Mouse (Mus musculus) liver, postnatal 0 days (tissue): ENCODE data around the gene Fam129c. TPM values are rescaled to one million over a fixed set of nuclear protein-coding genes. Genes with fewer than 3 reads are reported as not detected.
A peak's percentile ranks its signal among the peaks of the same experiment; 100 is the strongest.

Source experiments
- ATAC-seq: fragments of 200-750 bp; cut with Nextera tagmentation; 2 replicates; pipeline ENCODE4 v1.8.0; 2017; ENCODE audit warnings: mild to moderate bottlenecking, moderate library complexity
- DNase-seq: peaks from one replicate; pipeline ENCODE4 v3.0.0-alpha.2; 2016
- H3K27ac ChIP-seq: fragments of 300-500 bp; sonication (generic); 2 replicates; pipeline ENCODE4 v1.5.1; 2014; ENCODE audit warnings: antibody characterized with exemption, moderate library complexity, mild to moderate bottlenecking, low read depth
- H3K27me3 ChIP-seq: fragments of 300-500 bp; sonication (generic); 2 replicates; pipeline ENCODE4 v1.6.1; 2014; ENCODE audit warnings: low read length, control low read depth, mixed read lengths; ENCODE audit not compliant: insufficient read depth
- H3K36me3 ChIP-seq: fragments of 300-500 bp; sonication (generic); replicated peaks from 2 replicates; pipeline ENCODE4 v1.6.1; 2014; ENCODE audit warnings: mild to moderate bottlenecking, control low read depth, low read length, moderate library complexity, mixed read lengths; ENCODE audit not compliant: insufficient read depth
- H3K4me1 ChIP-seq: fragments of 300-500 bp; sonication (generic); 2 replicates; pipeline ENCODE4 v1.6.1; 2014; ENCODE audit warnings: antibody characterized with exemption, mild to moderate bottlenecking, control low read depth; ENCODE audit not compliant: insufficient read depth
- H3K4me2 ChIP-seq: fragments of 300-500 bp; sonication (generic); 2 replicates; pipeline ENCODE4 v1.6.1; 2014; ENCODE audit warnings: low read depth, mild to moderate bottlenecking, low read length, moderate library complexity, mixed read lengths
- H3K4me3 ChIP-seq: fragments of 300-500 bp; sonication (generic); 2 replicates; pipeline ENCODE4 v1.5.1; 2014; ENCODE audit warnings: low read depth, low read length
- H3K9ac ChIP-seq: fragments of 300-500 bp; sonication (generic); replicated peaks from 2 replicates; pipeline ENCODE4 v1.6.1; 2014; ENCODE audit warnings: mild to moderate bottlenecking, moderate library complexity
- H3K9me3 ChIP-seq: fragments of 300-500 bp; sonication (generic); 2 replicates; pipeline ENCODE4 v1.6.1; 2016; ENCODE audit warnings: mild to moderate bottlenecking, control low read depth, low read length, mixed read lengths
- CTCF ChIP-seq: sonication (generic); IDR thresholded peaks from 2 replicates; pipeline ENCODE4 v1.5.1; 2016; ENCODE audit warnings: antibody characterized with exemption, low read depth
- EP300 ChIP-seq: IDR thresholded peaks from 2 replicates; pipeline ENCODE4 v1.6.1; 2016; ENCODE audit warnings: antibody characterized with exemption, low read depth, mild to moderate bottlenecking
- WGBS: fragments of 180-500 bp; shearing (Covaris S2); extraction: QIAGEN DNeasy Blood & Tissue Kit; methylation state at CpG from one replicate; pipeline ENCODE4 v1.1.7; 2014; ENCODE audit not compliant: insufficient replicate concordance; 5-methylcytosine and 5-hydroxymethylcytosine counted together
- polyA plus RNA-seq: library from polyadenylated mRNA; unstranded; fragments of >200 nt; fragmentation: Nextera tagmentation; extraction: Ambion mirVana; gene quantifications from 2 replicates; pipeline ENCODE4 v1.2.1, GENCODE M21; 2015

Gene Fam129c
- polyA plus RNA-seq, 1 experiment from 2014 or later, result 11.2 TPM

GRCm38 (mm10) chr8:71558958-71559690 lies 38.3 kb upstream of the Fam129c start:
- no peaks in the 10 kb centered on the region for H3K36me3 ChIP-seq
- ATAC-seq (peak; percentile 59), DNase-seq (peak; percentile 83)
- H3K4me2 ChIP-seq, result peak overlapping the region; percentile 80
- H3K9me3 ChIP-seq, result peaks cover under 1% of the 10 kb centered on the region; the same call in 1 of the 2 replicates
- whole genome bisulfite sequencing, result 5% methylated on average over 24 of the region's 24 CpGs
- peak overlapping the region; percentile 44 for H3K4me3 ChIP-seq
- H3K27ac ChIP-seq, result no peak overlapping the region
- peaks cover 32% of the 10 kb centered on the region for H3K27me3 ChIP-seq
- no peak overlapping the region for H3K9ac ChIP-seq
- H3K4me1 ChIP-seq, result peaks cover 16% of the 10 kb centered on the region
- TF ChIP-seq CTCF (no peak), EP300 (no peak)

GRCm38 (mm10) chr8:71560071-71560470 lies 37.4 kb upstream of the Fam129c start:
- Histone ChIP-seq H3K36me3 (no peaks in the 10 kb centered on the region), H3K9me3 (peaks cover 3% of the 10 kb centered on the region; the same call in 1 of the 2 replicates), H3K9ac (no peak overlapping the region), H3K27ac (no peak overlapping the region), H3K4me1 (peaks cover 16% of the 10 kb centered on the region), H3K27me3 (peaks cover 32% of the 10 kb centered on the region), H3K4me2 (no peak overlapping the region), H3K4me3 (no peak overlapping the region)
- ATAC-seq, result no peak
- 62% methylated on average over 3 of the region's 3 CpGs for WGBS
- TF ChIP-seq CTCF (no peak), EP300 (no peak)
- DNase-seq, result no peak

GRCm38 (mm10) chr8:71560765-71561164 lies 36.7 kb upstream of the Fam129c start:
- Histone ChIP-seq H3K4me1 (peaks cover 16% of the 10 kb centered on the region), H3K4me2 (no peak overlapping the region)
- DNase-seq, result no peak

GRCm38 (mm10) chr8:71561401-71561800 lies 36.0 kb upstream of the Fam129c start:
- Histone ChIP-seq H3K27ac (no peak overlapping the region), H3K9ac (no peak overlapping the region), H3K36me3 (no peaks in the 10 kb centered on the region), H3K27me3 (peaks cover 32% of the 10 kb centered on the region), H3K4me3 (no peak overlapping the region), H3K4me2 (no peak overlapping the region), H3K4me1 (peaks cover 16% of the 10 kb centered on the region), H3K9me3 (peaks cover 3% of the 10 kb centered on the region; the same call in 1 of the 2 replicates)
- WGBS, result 2% methylated on average over 15 of the region's 15 CpGs
- ATAC-seq (peak; percentile 38; the same call in 1 of the 2 replicates), DNase-seq (peak; percentile 84)
- TF ChIP-seq EP300 (no peak), CTCF (peak; percentile 95)

More at GRCm38 (mm10) chr8:71560765-71561164, 36.7 kb upstream of the Fam129c start:
- Histone ChIP-seq H3K27me3 (peaks cover 32% of the 10 kb centered on the region), H3K9ac (no peak overlapping the region), H3K9me3 (peaks cover 3% of the 10 kb centered on the region; the same call in 1 of the 2 replicates), H3K27ac (no peak overlapping the region), H3K4me3 (no peak overlapping the region), H3K36me3 (no peaks in the 10 kb centered on the region)
- 88% methylated on average over 5 of the region's 5 CpGs for WGBS
- TF ChIP-seq CTCF (no peak), EP300 (no peak)
- ATAC-seq, result no peak

GRCm38 (mm10) chr8:71562751-71563150 lies 34.7 kb upstream of the Fam129c start:
- peaks cover 28% of the 10 kb centered on the region for H3K27me3 ChIP-seq
- DNase-seq (peak; percentile 86), ATAC-seq (peak; percentile 63)
- no peak overlapping the region for H3K27ac ChIP-seq
- H3K36me3 ChIP-seq, result no peaks in the 10 kb centered on the region
- peaks cover 16% of the 10 kb centered on the region for H3K4me1 ChIP-seq
- no peak overlapping the region for H3K9ac ChIP-seq
- WGBS, result under 1% methylated on average over 33 of the region's 33 CpGs
- H3K9me3 ChIP-seq, result peaks cover 3% of the 10 kb centered on the region; the same call in 1 of the 2 replicates
- 0 out of 2 replicates have a peak overlapping the region, but pooled peaks have one; percentile 12 for H3K4me3 ChIP-seq
- H3K4me2 ChIP-seq, result peak overlapping the region; percentile 59
- TF ChIP-seq EP300 (no peak), CTCF (peak; percentile 93)

- H3K9ac ChIP-seq, result no peak overlapping the region
- peaks cover 19% of the 10 kb centered on the region; the same call in 1 of the 2 replicates for H3K27me3 ChIP-seq
- DNase-seq (no peak), ATAC-seq (no peak)
- no peak for TF ChIP-seq EP300
- TF ChIP-seq CTCF, result peak; percentile 38
- no peaks in the 10 kb centered on the region for H3K36me3 ChIP-seq
- H3K4me2 ChIP-seq, result no peak overlapping the region
- no peak overlapping the region for H3K27ac ChIP-seq
- peaks cover 14% of the 10 kb centered on the region for H3K4me1 ChIP-seq
- peaks cover 3% of the 10 kb centered on the region; the same call in 1 of the 2 replicates for H3K9me3 ChIP-seq
- no peak overlapping the region for H3K4me3 ChIP-seq
- WGBS, result 77% methylated on average over 4 of the region's 4 CpGs
These were observed 33.5 kb upstream of the Fam129c start for GRCm38 (mm10) chr8:71563992-71564391.
